Mouse (Mus musculus) lung, adult 2 months (tissue): ENCODE measurements around the gene Nudt8. TPM values are rescaled to one million over a fixed set of nuclear protein-coding genes. Genes with fewer than 3 reads are reported as not detected.
"Not testable (repeated sequence)": the region's sequence is repeated elsewhere in the genome, so short reads cannot be mapped to it uniquely, and the experiment has no call there.

Source experiments
- DNase-seq: peaks from one replicate; pipeline ENCODE4 v3.0.0; 2022
- H3K4me1 ChIP-seq: fragments of 200-500 bp; 2 replicates; pipeline ENCODE4 v1.6.1; 2011; ENCODE audit warnings: low read length; ENCODE audit not compliant: control insufficient read depth, insufficient read depth
- H3K4me3 ChIP-seq: fragments of 200-500 bp; replicated peaks from 2 replicates; pipeline ENCODE3; 2011; ENCODE audit warnings: low read depth, mild to moderate bottlenecking, control low read depth, low read length; ENCODE audit errors: extremely low read depth
- CTCF ChIP-seq: fragments of 200-500 bp; IDR thresholded peaks from 2 replicates; pipeline ENCODE4 v1.5.1; 2011; ENCODE audit warnings: mild to moderate bottlenecking, low read length, control low read depth; ENCODE audit not compliant: insufficient read depth
- POLR2A ChIP-seq: fragments of 200-500 bp; IDR thresholded peaks from 2 replicates; pipeline ENCODE4 v1.6.1; 2011; ENCODE audit warnings: low read depth, mild to moderate bottlenecking, control low read depth, low read length, borderline replicate concordance; ENCODE audit errors: extremely low read depth
- WGBS: fragments of 180-500 bp; shearing (Covaris S2); methylation state at CpG from one replicate; pipeline ENCODE4 v1.1.7; 2018; 5-methylcytosine and 5-hydroxymethylcytosine counted together
- polyA plus RNA-seq: library from polyadenylated mRNA; depleted of rRNA; stranded (reverse); fragments of >200 nt; gene quantifications from 2 replicates; pipeline ENCODE4 v1.2.3, GENCODE M21; 2012; rRNA removed

The Nudt8 gene
- polyA plus RNA-seq, 1 experiment: 13.3 TPM

DNA sequence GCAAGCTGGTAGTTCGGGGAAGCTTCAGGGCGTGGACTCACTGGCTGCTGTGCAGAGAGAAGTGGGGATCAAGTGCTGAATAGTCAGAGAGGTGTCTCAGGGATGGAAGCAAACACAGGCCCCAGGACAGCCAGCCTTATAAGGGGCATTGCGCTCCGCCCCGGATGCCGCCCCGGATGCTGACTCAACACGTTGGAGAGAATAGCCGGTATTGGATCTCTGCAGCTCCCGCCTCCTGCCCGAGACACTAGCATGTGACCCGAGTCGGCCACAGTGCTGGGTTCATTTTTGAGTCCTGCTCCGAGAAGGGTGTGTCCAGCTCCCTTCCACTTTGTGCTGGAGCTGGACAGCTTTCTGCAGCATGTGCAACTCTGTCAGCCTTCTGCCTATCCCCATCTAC lies 41.7 kb downstream of the Nudt8 start:
- TF ChIP-seq POLR2A (no peak), CTCF (no peak)
- Histone ChIP-seq H3K4me3 (no peak overlapping the region), H3K4me1 (peaks cover 14% of the 10 kb centered on the region)
- peak; percentile 30 for DNase-seq
- WGBS: 50% methylated on average over 14 of the region's 14 CpGs

- WGBS: 80% methylated on average over 5 of the region's 5 CpGs
Observed at GRCm38 (mm10) chr19:4044109-4044508, 43.7 kb downstream of the Nudt8 start.

DNA sequence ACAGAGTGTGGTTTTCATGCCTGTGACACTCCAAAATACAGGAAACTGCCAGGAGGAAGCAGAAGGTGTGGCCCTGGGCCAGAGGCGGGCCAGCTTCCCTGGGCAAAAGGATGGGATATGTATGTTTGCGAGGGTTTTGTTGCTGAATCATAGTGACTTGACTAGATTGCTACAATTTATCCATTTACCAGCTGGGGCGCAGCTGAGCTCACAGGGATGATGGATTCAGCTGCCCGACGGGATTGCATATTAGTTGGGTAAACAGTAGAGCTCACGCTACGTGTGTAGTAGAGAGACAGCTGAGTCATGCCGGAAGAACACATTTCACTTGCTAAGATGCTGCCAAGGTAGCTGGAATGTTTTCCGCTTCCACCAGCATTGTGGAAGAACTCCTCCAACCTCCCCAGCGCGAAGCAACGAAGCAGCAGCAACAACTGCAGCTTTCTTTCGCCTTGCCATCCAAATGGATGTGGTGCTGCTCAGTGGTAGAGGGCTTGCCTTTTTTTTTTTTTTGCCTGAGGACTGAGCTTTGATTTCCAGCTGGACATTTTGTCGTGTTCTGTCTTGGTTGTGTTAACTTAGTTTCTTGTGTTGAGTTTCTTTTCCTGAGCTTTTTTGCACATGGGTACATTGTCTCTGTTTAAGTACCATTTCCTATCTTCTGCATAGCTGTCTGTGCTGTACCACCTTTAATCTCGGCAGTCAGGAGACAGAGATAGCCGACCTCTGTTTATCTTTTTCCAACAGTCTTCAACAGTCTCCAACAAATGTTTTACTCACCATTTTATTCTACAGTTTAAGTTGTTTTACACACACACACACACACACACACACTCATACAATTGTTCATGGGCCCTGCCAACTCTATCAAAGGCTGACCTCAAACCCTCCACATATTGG lies 45.8 kb downstream of the Nudt8 start, which contains the start of gene Gstp2:
Gene Gstp2, minus strand, starts transcription at position 58 of the 900 bp plus-strand sequence.
- peaks cover 7% of the 10 kb centered on the region for H3K4me1 ChIP-seq
- 14% methylated on average over 16 of the region's 16 CpGs for WGBS
- peak; percentile 55; the same call in 1 of the 2 replicates for TF ChIP-seq POLR2A
- peak; percentile 65 for TF ChIP-seq CTCF
- DNase-seq: peak; percentile 79
- H3K4me3 ChIP-seq: no peak within 1 kb of the TSS

More at GRCm38 (mm10) chr19:4044109-4044508, 43.7 kb downstream of the Nudt8 start:
- DNase-seq, H3K4me3 ChIP-seq, H3K4me1 ChIP-seq: not testable (repeated sequence)

DNA sequence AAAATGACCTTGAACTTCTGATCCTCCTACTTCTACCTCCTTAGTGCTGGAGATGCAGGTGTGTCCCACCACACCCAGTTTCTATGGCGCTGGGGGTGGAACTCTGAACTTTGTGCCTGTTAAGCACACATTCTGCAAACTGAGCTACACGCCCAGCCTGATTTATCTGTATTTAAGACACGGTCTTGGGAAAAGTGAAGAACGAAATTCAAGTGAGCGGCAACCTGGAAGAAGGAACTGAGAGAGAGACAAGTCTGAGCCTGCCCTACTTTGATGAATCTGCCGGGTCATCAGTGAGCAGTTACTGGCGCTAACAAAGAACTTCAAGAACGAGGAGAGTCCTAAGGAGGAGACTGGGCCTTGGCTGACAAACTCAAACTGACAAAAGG lies 46.5 kb downstream of the Nudt8 start:
- peaks cover 7% of the 10 kb centered on the region for H3K4me1 ChIP-seq
- no peak overlapping the region for H3K4me3 ChIP-seq
- no peak for DNase-seq
- 80% methylated on average over 8 of the region's 8 CpGs for WGBS
- TF ChIP-seq POLR2A (no peak), CTCF (no peak)

DNA sequence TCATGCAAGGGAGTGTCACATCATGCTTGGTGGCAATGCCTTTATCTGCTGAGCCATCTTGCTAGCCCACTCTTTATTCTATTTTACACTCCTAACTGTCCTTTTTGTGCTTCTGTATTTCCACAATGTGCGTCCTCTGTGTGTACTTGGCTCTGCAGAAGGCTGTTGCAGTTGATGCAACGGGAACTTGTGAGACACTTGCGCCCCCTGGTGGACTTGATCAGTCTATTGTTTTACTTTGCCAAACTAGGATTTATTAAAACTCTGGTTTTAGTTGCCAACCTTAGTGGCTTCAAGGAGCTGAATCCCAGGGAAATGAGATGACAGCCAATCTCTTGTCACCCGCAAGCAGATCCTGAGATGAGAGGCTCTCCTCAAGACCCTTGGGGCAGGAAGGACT lies 47.5 kb downstream of the Nudt8 start:
- peak; percentile 77 for TF ChIP-seq CTCF
- no peak for TF ChIP-seq POLR2A
- WGBS: 10% methylated on average over 4 of the region's 4 CpGs
- Histone ChIP-seq H3K4me3 (no peak overlapping the region), H3K4me1 (peaks cover 7% of the 10 kb centered on the region)
- DNase-seq: peak; percentile 80

DNA sequence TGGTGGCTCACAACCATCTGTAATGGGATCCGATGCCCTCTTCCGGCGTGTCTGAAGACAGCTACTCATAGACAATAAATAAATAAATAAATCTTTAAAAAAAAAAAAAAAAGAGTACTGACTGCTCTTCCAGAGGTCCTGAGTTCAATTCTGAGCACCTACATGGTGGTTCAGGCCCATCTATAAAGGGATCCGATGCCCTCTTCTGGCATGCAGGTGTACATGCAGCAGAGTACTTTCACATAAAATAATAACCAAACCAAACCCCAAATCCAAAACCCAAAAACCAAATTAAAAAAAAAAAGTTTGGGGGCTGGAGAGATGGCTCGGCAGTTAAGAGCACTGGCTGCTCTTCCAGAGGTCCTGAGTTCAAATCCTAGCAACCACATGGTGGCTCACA lies 48.7 kb downstream of the Nudt8 start:
- H3K4me3 ChIP-seq, DNase-seq, H3K4me1 ChIP-seq: not testable (repeated sequence)
- 80% methylated on average over 5 of the region's 5 CpGs for WGBS

GRCm38 (mm10) chr19:4051016-4051415 lies 50.6 kb downstream of the Nudt8 start:
- peaks cover 2% of the 10 kb centered on the region; the same call in 1 of the 2 replicates for H3K4me1 ChIP-seq
- WGBS: 98% methylated on average over 5 of the region's 5 CpGs
- TF ChIP-seq POLR2A (no peak), CTCF (no peak)
- H3K4me3 ChIP-seq: no peak overlapping the region
- no peak for DNase-seq

Other genes starting within 250 kb of the Nudt8 start
- 19.6 and 23.7 TPM in 2 replicates for gene Kmt5b, start 233.2 kb upstream of the Nudt8 start, polyA plus RNA-seq
- 75.9 and 81.6 TPM in 2 replicates for gene Chka, start 148.8 kb upstream of the Nudt8 start, polyA plus RNA-seq
- gene Tcirg1, start 93.4 kb upstream of the Nudt8 start, polyA plus RNA-seq: 157 and 164 TPM in 2 replicates
- gene Ndufs8, start 87.8 kb upstream of the Nudt8 start, polyA plus RNA-seq: 157 and 189 TPM in 2 replicates
- gene Aldh3b1, start 70.8 kb upstream of the Nudt8 start, polyA plus RNA-seq: 71.9 and 85.0 TPM in 2 replicates
- 169 and 180 TPM in 2 replicates for gene Unc93b1, start 65.4 kb upstream of the Nudt8 start, polyA plus RNA-seq
- 0.08 and 0.21 TPM in 2 replicates for gene Aldh3b3, start 41.9 kb upstream of the Nudt8 start, polyA plus RNA-seq
- gene Aldh3b2, start 28.3 kb upstream of the Nudt8 start, polyA plus RNA-seq: 2.0 and 21.7 TPM in 2 replicates
- 27.7 and 29.8 TPM in 2 replicates for gene Acy3, start 14.0 kb upstream of the Nudt8 start, polyA plus RNA-seq
- gene Tbx10, start 7.8 kb upstream of the Nudt8 start, polyA plus RNA-seq: 0.06 TPM in 1 of 2 replicates, not detected in the other
- 1.7 and 1.8 TPM in 2 replicates for gene Gm49405, start within 50 bp of the Nudt8 start, polyA plus RNA-seq
- gene Doc2g, start 2.7 kb downstream of the Nudt8 start, polyA plus RNA-seq: 12.6 and 18.0 TPM in 2 replicates
- 99.4 and 127 TPM in 2 replicates for gene Ndufv1, start 12.2 kb downstream of the Nudt8 start, polyA plus RNA-seq
- gene Gstp1, start 37.4 kb downstream of the Nudt8 start, polyA plus RNA-seq: 480 and 656 TPM in 2 replicates
- 47.4 and 87.8 TPM in 2 replicates for gene Gstp2, start 45.4 kb downstream of the Nudt8 start, polyA plus RNA-seq
- 14.4 and 15.9 TPM in 2 replicates for gene Gstp3, start 59.0 kb downstream of the Nudt8 start, polyA plus RNA-seq
- 0.86 and 0.91 TPM in 2 replicates for gene Cabp2, start 81.0 kb downstream of the Nudt8 start, polyA plus RNA-seq
- 200 and 245 TPM in 2 replicates for gene Cdk2ap2, start 96.6 kb downstream of the Nudt8 start, polyA plus RNA-seq
- 152 and 163 TPM in 2 replicates for gene Pitpnm1, start 99.4 kb downstream of the Nudt8 start, polyA plus RNA-seq
- 108 and 123 TPM in 2 replicates for gene Aip, start 125.3 kb downstream of the Nudt8 start, polyA plus RNA-seq
- gene Gpr152, start 139.2 kb downstream of the Nudt8 start, polyA plus RNA-seq: 0.05 and 0.08 TPM in 2 replicates
- gene Cabp4, start 143.5 kb downstream of the Nudt8 start, polyA plus RNA-seq: 0.08 TPM in 1 of 2 replicates, not detected in the other
- gene Coro1b, start 148.0 kb downstream of the Nudt8 start, polyA plus RNA-seq: 260 and 262 TPM in 2 replicates
- 55.0 and 75.4 TPM in 2 replicates for gene Ptprcap, start 153.0 kb downstream of the Nudt8 start, polyA plus RNA-seq
- 35.2 and 51.2 TPM in 2 replicates for gene Rps6kb2, start 162.8 kb downstream of the Nudt8 start, polyA plus RNA-seq
- gene Carns1, start 174.9 kb downstream of the Nudt8 start, polyA plus RNA-seq: 7.9 and 14.4 TPM in 2 replicates
- 23.6 and 24.2 TPM in 2 replicates for gene Tbc1d10c, start 190.7 kb downstream of the Nudt8 start, polyA plus RNA-seq
- gene Ppp1ca, start 191.5 kb downstream of the Nudt8 start, polyA plus RNA-seq: 373 and 384 TPM in 2 replicates
- gene Rad9a, start 201.1 kb downstream of the Nudt8 start, polyA plus RNA-seq: 32.3 and 36.9 TPM in 2 replicates
- gene Clcf1, start 213.7 kb downstream of the Nudt8 start, polyA plus RNA-seq: 34.0 and 42.0 TPM in 2 replicates
- not detected in 2 replicates for gene AC109138.7, start 213.8 kb downstream of the Nudt8 start, polyA plus RNA-seq
- 110 and 112 TPM in 2 replicates for gene Pold4, start 231.3 kb downstream of the Nudt8 start, polyA plus RNA-seq